ENCODE assay signal across 13 mouse cellular contexts in the genomic region with DNA sequence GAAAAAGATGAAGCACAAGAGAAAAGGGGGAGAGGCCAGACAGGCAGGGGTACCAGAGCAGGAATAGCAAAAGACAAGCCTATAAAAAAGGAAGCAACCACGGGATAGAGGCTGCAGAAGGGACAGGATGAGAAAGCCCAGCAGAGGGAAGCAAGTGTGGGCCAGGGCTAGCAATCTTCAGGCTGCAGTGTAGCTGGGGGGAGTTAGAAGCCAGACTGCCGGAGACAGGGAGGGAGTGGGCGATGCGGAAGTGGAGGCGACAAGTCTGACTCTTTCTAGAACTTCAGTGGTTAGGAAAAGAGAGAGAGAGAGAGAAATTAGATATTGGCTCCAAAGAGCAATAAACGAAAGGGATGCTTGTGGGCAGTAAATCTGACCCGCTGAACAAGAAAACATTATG.
DNase-seq lines count a peak whose midpoint lies in the region; ATAC-seq and TF ChIP-seq lines count a peak whose summit lies in the region.
"Had no signal": no experiment of that assay in that cellular context is flagged by ENCODE, and none has a peak within 500 bp of the region (broad histone marks: within the 10 kb centered on the region; RNA-seq: fewer than 3 reads in every experiment).

No protein-coding gene starts in this region.

- WGBS in lung, postnatal 0 days, result 28% methylated on average over 7 of the region's 7 CpGs
- 53% methylated on average over 7 of the region's 7 CpGs for WGBS in hindbrain, embryonic 11.5 days

- no peaks in the 10 kb centered on the region for H3K36me3 ChIP-seq in lung, postnatal 0 days (ENCODE audit: insufficient read depth, low read length)
- no peaks in the 10 kb centered on the region for H3K36me3 ChIP-seq in hindbrain, embryonic 11.5 days (ENCODE audit: control insufficient read depth, insufficient read depth, low read length)
- H3K36me3 ChIP-seq: liver, embryonic 15.5 days; midbrain, embryonic 12.5 days; neural tube, embryonic 13.5 days had no signal

- no peak for DNase-seq in frontal cortex, postnatal 10 days (ENCODE audit: low spot score in 2 of 2)
- DNase-seq in lung, postnatal 0 days (ENCODE audit: low spot score), result no peak
- no peak for DNase-seq in lung, postnatal 36 days
- DNase-seq in hindbrain, embryonic 11.5 days (ENCODE audit: low spot score), result no peak
- DNase-seq in testis, postnatal 14 days (ENCODE audit: low spot score), result no peak
- DNase-seq: forebrain, postnatal 0 days had no signal

- H3K4me3 ChIP-seq in lung, postnatal 0 days (ENCODE audit: low read depth, low read length), result no peak overlapping the region
- H3K4me3 ChIP-seq in embryonic fibroblast, embryonic 13.5 days (ENCODE audit: insufficient read depth, low read length), result no peak overlapping the region
- no peak overlapping the region for H3K4me3 ChIP-seq in hindbrain, embryonic 11.5 days (ENCODE audit: low read depth, low read length)
- H3K4me3 ChIP-seq: liver, embryonic 15.5 days; midbrain, embryonic 12.5 days; neural tube, embryonic 13.5 days had no signal

- no peak overlapping the region for H3K27ac ChIP-seq in lung, postnatal 0 days (ENCODE audit: low read length)
- H3K27ac ChIP-seq in embryonic fibroblast, embryonic 13.5 days (ENCODE audit: insufficient read depth, low read length), result peak overlapping the region; percentile 47; the same call in 1 of the 2 replicates
- no peak overlapping the region for H3K27ac ChIP-seq in hindbrain, embryonic 11.5 days (ENCODE audit: low read depth, low read length)
- H3K27ac ChIP-seq: liver, embryonic 15.5 days; midbrain, embryonic 12.5 days; neural tube, embryonic 13.5 days had no signal

- peak; percentile 94 for ATAC-seq in frontal cortex, adult (ENCODE audit: low TSS enrichment)
- no peak for ATAC-seq in lung, postnatal 0 days
- peak; percentile 74 for ATAC-seq in megakaryocyte progenitor cell, adult 5-6 weeks (replicated peaks; ENCODE audit: poor library complexity)
- ATAC-seq in hindbrain, embryonic 11.5 days (ENCODE audit: low FRiP score), result no peak
- ATAC-seq: forebrain, postnatal 0 days; hindbrain, embryonic 16.5 days had no signal

- H3K27me3 ChIP-seq in lung, postnatal 0 days (replicated peaks; ENCODE audit: insufficient read depth, low read length), result no peaks in the 10 kb centered on the region
- no peaks in the 10 kb centered on the region for H3K27me3 ChIP-seq in hindbrain, embryonic 11.5 days (ENCODE audit: control insufficient read depth, insufficient read depth, low read length)
- H3K27me3 ChIP-seq: liver, embryonic 15.5 days; neural tube, embryonic 13.5 days had no signal

- no peak overlapping the region for H3K4me2 ChIP-seq in lung, postnatal 0 days (replicated peaks; ENCODE audit: low read depth, low read length)
- H3K4me2 ChIP-seq in hindbrain, embryonic 11.5 days (replicated peaks; ENCODE audit: low read depth, low read length), result no peak overlapping the region
- H3K4me2 ChIP-seq: liver, embryonic 15.5 days; midbrain, embryonic 12.5 days; neural tube, embryonic 13.5 days had no signal

- no peaks in the 10 kb centered on the region for H3K4me1 ChIP-seq in lung, postnatal 0 days (ENCODE audit: insufficient read depth, low read depth, low read length)
- peaks cover 7% of the 10 kb centered on the region for H3K4me1 ChIP-seq in embryonic fibroblast, embryonic 13.5 days (ENCODE audit: control insufficient read depth, insufficient read depth, low read length)
- no peaks in the 10 kb centered on the region for H3K4me1 ChIP-seq in hindbrain, embryonic 11.5 days (replicated peaks; ENCODE audit: control insufficient read depth, insufficient read depth, low read length)

- no peak for TF ChIP-seq POLR2A in embryonic fibroblast, embryonic 13.5 days (IDR thresholded peaks at IDR 0.05; ENCODE audit: low read depth, low read length)

- TF ChIP-seq EP300 in lung, postnatal 0 days (IDR thresholded peaks at IDR 0.05), result no peak

- H3K9me3 ChIP-seq in lung, postnatal 0 days (ENCODE audit: low read length), result no peaks in the 10 kb centered on the region
- no peaks in the 10 kb centered on the region for H3K9me3 ChIP-seq in hindbrain, embryonic 11.5 days (ENCODE audit: control insufficient read depth, low read length)
- H3K9me3 ChIP-seq: liver, embryonic 15.5 days; midbrain, embryonic 12.5 days; neural tube, embryonic 13.5 days had no signal

- no peak overlapping the region for H3K9ac ChIP-seq in lung, postnatal 0 days (replicated peaks; ENCODE audit: low read depth)
- no peak overlapping the region for H3K9ac ChIP-seq in hindbrain, embryonic 11.5 days (ENCODE audit: low read depth, low read length)
- H3K9ac ChIP-seq: forebrain, postnatal 0 days; liver, embryonic 15.5 days; midbrain, embryonic 12.5 days; neural tube, embryonic 13.5 days had no signal

- TF ChIP-seq CTCF in lung, postnatal 0 days (IDR thresholded peaks at IDR 0.05), result peak; percentile 10; the same call in 1 of the 2 replicates
- TF ChIP-seq CTCF in embryonic fibroblast, embryonic 13.5 days (IDR thresholded peaks at IDR 0.05; ENCODE audit: borderline replicate concordance, insufficient read depth, low read length), result no peak

Comparison
In these comparisons a context has a peak if more than half of its experiments do, and no peak if none do; other contexts are left out.
1. ATAC-seq: peak in frontal cortex, adult (single experiment) and megakaryocyte progenitor cell, adult 5-6 weeks (single experiment); none in lung, postnatal 0 days (single experiment) and hindbrain, embryonic 11.5 days (single experiment).